Mouse (Mus musculus): ENCODE measurements around the gene Rgl2. TPM values are rescaled to one million over a fixed set of nuclear protein-coding genes. Genes with fewer than 3 reads are reported as not detected.
"Not testable (repeated sequence)": the region's sequence is repeated elsewhere in the genome, so short reads cannot be mapped to it uniquely, and the experiment has no call there.

Gene Rgl2
- polyA plus RNA-seq, 1 experiment from 2014 or later, result 38.9 TPM

DNA sequence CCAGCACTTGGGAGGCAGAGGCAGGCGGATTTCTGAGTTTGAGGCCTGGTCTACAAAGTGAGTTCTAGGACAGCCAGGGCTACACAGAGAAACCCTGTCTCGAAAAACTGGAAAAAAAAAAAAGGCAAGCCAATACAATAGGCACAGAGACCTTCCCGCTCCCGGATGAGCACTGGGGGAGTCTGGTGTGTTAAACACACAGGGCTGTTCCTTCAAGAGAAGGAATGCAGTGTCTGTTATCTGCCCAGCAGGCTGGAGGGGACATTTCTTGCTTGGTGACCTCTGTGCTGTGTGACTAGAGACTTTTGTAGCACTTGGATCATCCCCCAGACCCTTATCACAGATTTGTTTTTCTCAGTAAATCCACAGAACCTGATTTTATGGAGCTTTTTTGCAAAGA is 27.7 kb upstream of the Rgl2 start:
- Histone ChIP-seq H3K27me3 (ENCODE audit: control insufficient read depth, insufficient read depth, low read length) (no peaks in the 10 kb centered on the region), H3K4me2 (ENCODE audit: low read length) (no peak overlapping the region), H3K4me1 (ENCODE audit: control insufficient read depth in 2 of 2, insufficient read depth in 2 of 2, low read length in 2 of 2) (no peaks in the 10 kb centered on the region; a peak in 1 of 4 replicates), H3K4me3 (ENCODE audit: control insufficient read depth in 1 of 2, insufficient read depth in 1 of 2, low read depth in 1 of 2, low read length in 2 of 2) (no peak overlapping the region), H3K9me3 (ENCODE audit: control insufficient read depth, low read length) (no peaks in the 10 kb centered on the region), H3K9ac (ENCODE audit: low read length) (no peak overlapping the region), H3K36me3 (ENCODE audit: control insufficient read depth, insufficient read depth, low read length) (no peaks in the 10 kb centered on the region), H3K27ac (replicated peaks in 1 of 2; ENCODE audit: control insufficient read depth in 1 of 2, insufficient read depth in 1 of 2, low read depth in 2 of 2, low read length in 2 of 2) (peak overlapping the region in 1 of 2 experiments; percentile 50; a peak in 1 of 4 replicates)
- WGBS, result 42% methylated on average over 4 of the region's 4 CpGs
- ATAC-seq (ENCODE audit: insufficient number of reproducible peaks, insufficient read depth, low FRiP score, low read depth), result peak; percentile 63; the same call in 1 of the 2 replicates

DNA sequence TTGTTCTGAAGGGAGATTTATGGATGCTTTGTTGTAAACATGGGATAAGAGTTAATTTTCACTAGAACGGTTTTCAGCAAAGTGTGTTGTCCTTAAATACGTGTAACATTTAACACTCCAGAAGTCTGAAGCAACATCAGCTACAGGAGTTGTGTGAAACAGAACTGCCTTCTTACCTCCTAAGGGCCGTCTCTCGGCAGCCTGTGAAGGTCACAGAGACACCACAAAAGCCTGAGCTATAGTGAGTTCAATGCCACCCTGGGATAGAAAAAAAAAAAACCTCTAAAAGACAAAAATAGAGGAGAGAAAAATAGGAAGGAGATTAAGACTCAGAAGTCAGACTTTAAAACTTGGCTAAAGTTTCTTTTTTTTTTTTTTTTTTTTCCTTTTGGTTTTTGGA is 27.3 kb upstream of the Rgl2 start:
- H3K27me3 ChIP-seq (ENCODE audit: control insufficient read depth, insufficient read depth, low read length), result no peaks in the 10 kb centered on the region
- H3K4me3 ChIP-seq (ENCODE audit: control insufficient read depth in 1 of 2, insufficient read depth in 1 of 2, low read depth in 1 of 2, low read length in 2 of 2), result no peak overlapping the region
- no peaks in the 10 kb centered on the region for H3K9me3 ChIP-seq (ENCODE audit: control insufficient read depth, low read length)
- H3K4me1 ChIP-seq (ENCODE audit: control insufficient read depth in 2 of 2, insufficient read depth in 2 of 2, low read length in 2 of 2), result no peaks in the 10 kb centered on the region; a peak in 1 of 4 replicates
- no peak overlapping the region for H3K4me2 ChIP-seq (ENCODE audit: low read length)
- H3K36me3 ChIP-seq (ENCODE audit: control insufficient read depth, insufficient read depth, low read length), result no peaks in the 10 kb centered on the region
- WGBS, result 41% methylated on average over 4 of the region's 4 CpGs
- peak overlapping the region in 1 of 2 experiments; percentile 50; a peak in 1 of 4 replicates for H3K27ac ChIP-seq (replicated peaks in 1 of 2; ENCODE audit: control insufficient read depth in 1 of 2, insufficient read depth in 1 of 2, low read depth in 2 of 2, low read length in 2 of 2)
- no peak overlapping the region for H3K9ac ChIP-seq (ENCODE audit: low read length)
- ATAC-seq (ENCODE audit: insufficient number of reproducible peaks, insufficient read depth, low FRiP score, low read depth), result no peak

DNA sequence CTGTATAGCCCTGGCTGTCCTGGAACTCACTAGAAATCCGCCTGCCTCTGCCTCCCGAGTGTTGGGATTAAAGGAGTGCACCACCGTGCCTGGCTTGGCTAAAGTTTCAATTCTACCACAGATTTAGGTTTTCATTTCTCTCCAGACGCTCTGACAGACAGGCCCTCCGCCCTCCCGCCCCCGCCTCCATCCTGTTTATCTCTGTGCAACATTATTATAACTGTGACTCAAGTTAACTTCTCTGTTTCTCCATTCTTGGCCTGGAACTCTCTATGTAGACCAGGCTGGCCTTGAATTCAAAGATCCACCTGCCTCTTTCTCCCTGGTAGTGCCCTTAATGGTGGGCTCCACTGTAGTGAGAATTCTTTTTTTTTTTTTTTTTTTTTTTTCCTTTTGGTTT is 26.9 kb upstream of the Rgl2 start:
- Histone ChIP-seq H3K27me3 (ENCODE audit: control insufficient read depth, insufficient read depth, low read length) (no peaks in the 10 kb centered on the region), H3K4me2 (ENCODE audit: low read length) (no peak overlapping the region), H3K9ac (ENCODE audit: low read length) (no peak overlapping the region), H3K4me3 (ENCODE audit: control insufficient read depth in 1 of 2, insufficient read depth in 1 of 2, low read depth in 1 of 2, low read length in 2 of 2) (no peak overlapping the region), H3K27ac (replicated peaks in 1 of 2; ENCODE audit: control insufficient read depth in 1 of 2, insufficient read depth in 1 of 2, low read depth in 2 of 2, low read length in 2 of 2) (no peak overlapping the region), H3K9me3 (ENCODE audit: control insufficient read depth, low read length) (no peaks in the 10 kb centered on the region), H3K36me3 (ENCODE audit: control insufficient read depth, insufficient read depth, low read length) (no peaks in the 10 kb centered on the region), H3K4me1 (ENCODE audit: control insufficient read depth in 2 of 2, insufficient read depth in 2 of 2, low read length in 2 of 2) (no peaks in the 10 kb centered on the region; a peak in 1 of 4 replicates)
- WGBS, result 83% methylated on average over 7 of the region's 7 CpGs
- no peak for ATAC-seq (ENCODE audit: insufficient number of reproducible peaks, insufficient read depth, low FRiP score, low read depth)

DNA sequence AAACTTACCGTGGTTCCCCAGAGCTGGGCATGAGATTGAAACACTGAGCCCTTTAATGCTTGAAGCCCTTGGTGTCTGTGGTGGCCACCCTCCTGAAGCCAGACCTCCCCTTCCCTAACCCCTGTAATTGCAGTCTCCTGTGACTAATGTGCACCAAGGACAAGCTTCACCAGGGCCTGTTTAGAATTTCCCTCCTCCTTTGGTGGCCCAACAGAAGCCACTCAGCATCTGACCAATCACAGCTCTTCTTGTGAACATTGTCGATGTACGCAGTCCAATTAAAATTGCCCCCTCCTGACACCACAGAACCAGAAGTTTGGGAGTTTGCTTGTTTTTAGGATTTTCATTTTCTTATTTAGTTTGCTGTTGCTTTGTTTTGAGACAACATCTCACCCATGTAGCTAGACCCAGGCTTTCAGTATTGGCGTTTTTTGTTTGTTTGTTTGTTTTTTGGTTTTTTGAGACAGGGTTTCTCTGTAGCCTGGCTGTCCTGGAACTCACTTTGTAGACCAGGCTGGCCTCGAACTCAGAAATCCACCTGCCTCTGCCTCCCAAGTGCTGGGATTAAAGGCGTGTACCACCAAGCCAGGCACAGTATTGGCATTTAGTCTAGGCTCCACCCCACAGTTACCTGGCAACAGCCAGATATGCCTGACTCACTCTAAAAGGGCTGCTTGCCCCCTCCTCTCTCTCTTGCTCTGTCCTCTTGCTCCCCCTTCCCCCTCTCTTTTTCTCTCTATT is 25.3 kb upstream of the Rgl2 start:
- not testable (repeated sequence) for H3K4me3 ChIP-seq (ENCODE audit: control insufficient read depth in 1 of 2, insufficient read depth in 1 of 2, low read depth in 1 of 2, low read length in 2 of 2); H3K36me3 ChIP-seq (ENCODE audit: control insufficient read depth, insufficient read depth, low read length); H3K4me1 ChIP-seq (ENCODE audit: control insufficient read depth in 2 of 2, insufficient read depth in 2 of 2, low read length in 2 of 2); ATAC-seq (ENCODE audit: insufficient number of reproducible peaks, insufficient read depth, low FRiP score, low read depth); H3K4me2 ChIP-seq (ENCODE audit: low read length); H3K27me3 ChIP-seq (ENCODE audit: control insufficient read depth, insufficient read depth, low read length); H3K9ac ChIP-seq (ENCODE audit: low read length); H3K9me3 ChIP-seq (ENCODE audit: control insufficient read depth, low read length); H3K27ac ChIP-seq (replicated peaks in 1 of 2; ENCODE audit: control insufficient read depth in 1 of 2, insufficient read depth in 1 of 2, low read depth in 2 of 2, low read length in 2 of 2)
- whole genome bisulfite sequencing, result 72% methylated on average over 6 of the region's 6 CpGs

DNA sequence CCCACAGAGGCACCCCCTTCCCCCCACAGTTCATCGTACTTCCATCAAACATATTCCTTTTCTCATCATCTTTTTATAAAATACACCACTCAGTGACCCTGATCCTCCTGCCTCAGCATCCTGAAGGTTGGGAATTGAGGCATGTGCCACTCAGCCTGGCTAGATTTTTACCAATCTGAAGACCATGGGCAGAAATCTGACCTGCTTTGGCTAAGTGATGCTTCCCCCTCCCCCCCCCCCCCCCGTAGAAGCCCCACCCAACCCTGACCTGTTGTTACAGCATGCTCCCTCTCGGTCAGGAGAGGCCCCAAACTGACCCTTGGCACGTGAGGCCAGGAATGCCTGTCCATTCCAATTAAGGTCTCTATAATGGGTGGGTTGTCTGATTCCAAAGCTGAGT is 24.5 kb upstream of the Rgl2 start, which contains the start of gene Platr17:
Platr17 (plus strand) TSS at position 301 of the 400 bp plus-strand sequence.
- H3K9ac ChIP-seq (ENCODE audit: low read length); ATAC-seq (ENCODE audit: insufficient number of reproducible peaks, insufficient read depth, low FRiP score, low read depth); H3K9me3 ChIP-seq (ENCODE audit: control insufficient read depth, low read length); H3K27ac ChIP-seq (replicated peaks in 1 of 2; ENCODE audit: control insufficient read depth in 1 of 2, insufficient read depth in 1 of 2, low read depth in 2 of 2, low read length in 2 of 2); H3K27me3 ChIP-seq (ENCODE audit: control insufficient read depth, insufficient read depth, low read length); H3K4me3 ChIP-seq (ENCODE audit: control insufficient read depth in 1 of 2, insufficient read depth in 1 of 2, low read depth in 1 of 2, low read length in 2 of 2); H3K4me1 ChIP-seq (ENCODE audit: control insufficient read depth in 2 of 2, insufficient read depth in 2 of 2, low read length in 2 of 2); H3K4me2 ChIP-seq (ENCODE audit: low read length); H3K36me3 ChIP-seq (ENCODE audit: control insufficient read depth, insufficient read depth, low read length): not testable (repeated sequence)
- 39% methylated on average over 4 of the region's 4 CpGs for WGBS

DNA sequence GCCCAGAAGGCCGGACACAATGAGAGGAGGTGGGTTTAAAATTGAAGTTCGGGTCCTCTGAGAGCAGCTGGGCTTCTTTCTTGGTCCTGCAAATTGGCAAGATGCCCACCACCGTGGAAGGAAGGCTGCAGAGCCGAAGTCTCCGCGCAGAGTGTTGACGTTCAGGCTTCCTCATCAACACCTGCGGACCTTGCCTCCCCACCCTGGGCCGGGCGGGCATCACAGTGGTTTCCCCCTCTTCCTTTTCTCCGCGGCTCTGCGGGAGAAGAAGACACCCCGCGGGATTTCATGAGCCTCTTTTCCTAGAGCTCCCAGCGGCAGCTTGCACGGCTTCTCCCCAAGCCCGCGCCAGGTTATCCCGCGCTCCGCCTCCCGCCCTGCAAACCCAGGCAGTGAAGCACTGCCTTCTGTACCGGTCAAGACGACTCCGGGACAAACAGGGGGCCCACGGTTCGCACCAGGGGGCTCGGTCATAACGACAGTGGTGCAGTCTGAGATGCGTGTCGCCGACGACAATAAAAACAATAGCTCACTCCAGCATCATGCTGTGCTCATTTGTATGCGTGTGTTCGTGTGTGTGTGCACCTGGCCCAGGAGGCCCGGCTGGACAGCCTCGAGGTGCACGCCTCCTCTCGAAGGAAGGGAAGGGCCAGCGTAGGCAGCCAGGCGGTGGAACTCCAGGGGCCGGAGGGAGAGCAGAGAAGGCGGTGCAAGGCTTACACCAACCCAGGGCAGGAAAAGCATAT is 20.8 kb upstream of the Rgl2 start:
- Histone ChIP-seq H3K36me3 (ENCODE audit: control insufficient read depth, insufficient read depth, low read length) (peaks cover 29% of the 10 kb centered on the region), H3K27ac (replicated peaks in 1 of 2; ENCODE audit: control insufficient read depth in 1 of 2, insufficient read depth in 1 of 2, low read depth in 2 of 2, low read length in 2 of 2) (peak overlapping the region; percentile 34 to 92), H3K9ac (ENCODE audit: low read length) (peak overlapping the region; percentile 71), H3K4me1 (ENCODE audit: control insufficient read depth in 2 of 2, insufficient read depth in 2 of 2, low read length in 2 of 2) (peaks cover 5 to 13% of the 10 kb centered on the region in 2 experiments; a peak in 2 of 4 replicates), H3K9me3 (ENCODE audit: control insufficient read depth, low read length) (no peaks in the 10 kb centered on the region), H3K4me3 (ENCODE audit: control insufficient read depth in 1 of 2, insufficient read depth in 1 of 2, low read depth in 1 of 2, low read length in 2 of 2) (peak overlapping the region; percentile 55 to 85), H3K27me3 (ENCODE audit: control insufficient read depth, insufficient read depth, low read length) (no peaks in the 10 kb centered on the region), H3K4me2 (ENCODE audit: low read length) (peak overlapping the region; percentile 93)
- peak; percentile 48; the same call in 1 of the 2 replicates for ATAC-seq (ENCODE audit: insufficient number of reproducible peaks, insufficient read depth, low FRiP score, low read depth)
- WGBS, result under 1% methylated on average over 43 of the region's 44 CpGs

DNA sequence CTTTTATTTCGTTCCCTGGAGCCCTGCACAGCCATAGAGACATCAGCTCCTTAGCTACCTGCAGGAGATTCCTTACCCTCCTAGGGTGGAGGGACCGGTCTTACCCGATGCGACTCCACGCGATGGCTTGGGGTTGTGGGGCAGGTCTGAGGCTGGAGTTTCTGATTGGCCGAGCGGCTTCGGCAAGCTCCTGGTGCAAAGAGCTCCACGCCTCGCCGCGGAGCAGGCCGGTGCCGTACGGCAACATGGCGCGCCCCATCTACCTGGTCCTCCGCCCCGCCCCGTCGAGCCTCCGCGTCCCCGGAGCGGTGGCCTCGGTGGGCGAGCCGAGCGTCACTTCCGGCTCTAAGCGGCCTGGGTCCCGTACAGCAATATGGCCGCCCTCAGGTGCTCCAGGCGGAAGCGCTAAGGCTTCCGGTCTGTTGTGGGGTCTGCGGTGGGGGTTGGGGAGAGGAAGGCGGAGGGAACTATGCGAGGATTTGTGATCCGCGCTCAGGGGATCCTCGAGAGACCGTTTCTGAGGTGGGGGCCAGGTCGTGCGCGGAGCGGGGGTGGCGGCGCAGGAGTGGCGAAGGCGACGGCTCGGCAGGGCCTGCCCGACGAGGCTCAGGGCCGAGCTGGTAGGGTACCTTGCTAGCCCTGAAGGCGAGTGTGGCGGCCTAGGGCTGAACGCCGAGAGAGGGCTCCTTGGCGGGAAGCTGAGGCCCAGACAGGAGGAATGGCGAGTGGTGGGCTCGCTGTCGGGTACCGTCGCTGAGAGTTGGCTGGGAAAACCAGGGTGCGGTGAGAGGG is 20.1 kb upstream of the Rgl2 start, which contains the start of gene Daxx:
Daxx (plus strand) TSS at position 338 of the 792 bp plus-strand sequence.
- Histone ChIP-seq H3K4me2 (ENCODE audit: low read length) (peak within 1 kb of the TSS; percentile 93), H3K9ac (ENCODE audit: low read length) (peak within 1 kb of the TSS; percentile 93), H3K36me3 (ENCODE audit: control insufficient read depth, insufficient read depth, low read length) (peaks cover 37% of the 10 kb centered on the region), H3K27ac (replicated peaks in 1 of 2; ENCODE audit: control insufficient read depth in 1 of 2, insufficient read depth in 1 of 2, low read depth in 2 of 2, low read length in 2 of 2) (peak within 1 kb of the TSS; percentile 43 to 92), H3K4me3 (ENCODE audit: control insufficient read depth in 1 of 2, insufficient read depth in 1 of 2, low read depth in 1 of 2, low read length in 2 of 2) (peak within 1 kb of the TSS; percentile 59 to 85), H3K4me1 (ENCODE audit: control insufficient read depth in 2 of 2, insufficient read depth in 2 of 2, low read length in 2 of 2) (peaks cover 5 to 13% of the 10 kb centered on the region in 2 experiments; a peak in 2 of 4 replicates), H3K9me3 (ENCODE audit: control insufficient read depth, low read length) (no peaks in the 10 kb centered on the region), H3K27me3 (ENCODE audit: control insufficient read depth, insufficient read depth, low read length) (no peaks in the 10 kb centered on the region)
- 1% methylated on average over 68 of the region's 68 CpGs for WGBS
- peak; percentile 95 for ATAC-seq (ENCODE audit: insufficient number of reproducible peaks, insufficient read depth, low FRiP score, low read depth)

Measured in heart, embryonic 14.5 days (tissue).